Mouse (Mus musculus) frontal cortex, postnatal 10 days (tissue): Measurements from ENCODE around the gene Map1b.

Experiments used
- DNase-seq, 2 experiments: peaks; one replicate each; pipeline ENCODE4 v3.0.0; 2022; ENCODE audit warnings: low spot score in 2 of 2, mixed read lengths in 1 of 2

The Map1b gene

DNA sequence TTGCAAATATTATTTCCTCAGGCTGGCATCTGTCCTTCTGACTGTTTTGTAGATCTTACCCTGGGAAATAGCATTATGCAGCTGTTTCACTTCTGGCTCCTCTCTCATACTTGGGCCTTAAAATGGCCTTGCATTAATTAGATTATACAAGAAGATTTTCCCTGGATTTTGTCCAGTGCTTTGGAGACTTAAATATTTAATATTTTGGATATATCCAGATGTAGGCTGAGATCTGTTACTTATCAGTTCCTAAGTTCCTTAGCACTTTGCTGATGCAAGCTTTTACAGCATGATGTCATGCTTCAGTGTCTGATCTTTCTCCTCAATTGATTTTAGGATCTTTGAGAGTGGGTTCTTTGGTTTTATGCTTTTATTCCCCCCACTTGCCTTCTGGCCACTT, 11.6 kb upstream of the Map1b start:
- no peak for DNase-seq

GRCm38 (mm10) chr13:99525491-99525890, 9.2 kb upstream of the Map1b start:
- no peak for DNase-seq

- no peak for DNase-seq
Measured at GRCm38 (mm10) chr13:99517836-99518235, 1.5 kb upstream of the Map1b start.

GRCm38 (mm10) chr13:99515736-99516447, 448 bp downstream of the Map1b start:
- peak in 1 of 2 experiments; percentile 35 for DNase-seq

- DNase-seq: peak; percentile 64 to 72
Measured at GRCm38 (mm10) chr13:99514917-99515591, 1.3 kb downstream of the Map1b start.

DNA sequence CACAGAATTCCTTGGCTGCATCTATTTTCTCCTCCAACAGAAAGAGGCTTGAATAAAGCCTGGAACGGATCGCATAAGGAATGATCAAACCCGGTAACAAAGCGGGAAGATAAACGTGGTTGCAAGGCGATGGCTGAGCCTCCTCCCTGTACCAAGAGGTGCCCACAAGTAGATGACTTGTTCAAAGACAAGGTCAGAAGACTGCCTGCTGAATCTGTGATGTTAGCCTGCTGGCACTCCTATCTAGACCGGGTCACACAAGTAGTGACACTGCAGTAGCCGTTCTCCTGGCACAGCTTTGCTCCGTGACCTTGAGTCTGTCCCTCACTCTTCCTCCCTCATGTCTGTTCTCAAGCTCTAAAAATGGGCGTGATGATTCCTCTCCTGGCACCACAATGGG, 2.4 kb downstream of the Map1b start:
- no peak for DNase-seq

- peak; percentile 29 to 58 for DNase-seq
Measured at GRCm38 (mm10) chr13:99513138-99513537, 3.2 kb downstream of the Map1b start.

DNA sequence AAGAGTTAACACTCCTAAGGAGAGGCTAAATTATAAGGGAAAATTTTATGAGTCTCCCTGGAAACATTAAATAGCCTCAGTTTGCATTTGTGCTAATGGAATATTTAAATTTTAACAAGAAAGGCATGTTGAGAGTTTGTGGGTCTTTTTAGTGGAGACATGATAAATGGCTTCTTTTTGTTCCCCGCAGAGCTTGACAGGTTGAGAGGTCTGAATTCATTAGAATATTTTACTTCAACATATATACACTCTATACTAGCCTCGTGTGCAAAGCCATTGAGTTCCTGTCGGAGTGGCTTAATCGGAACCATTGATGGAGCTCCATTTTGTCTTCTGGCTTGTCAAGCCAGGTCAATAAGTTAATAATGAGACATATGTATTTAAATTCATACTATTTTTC, 6.4 kb downstream of the Map1b start:
- DNase-seq: no peak

DNA sequence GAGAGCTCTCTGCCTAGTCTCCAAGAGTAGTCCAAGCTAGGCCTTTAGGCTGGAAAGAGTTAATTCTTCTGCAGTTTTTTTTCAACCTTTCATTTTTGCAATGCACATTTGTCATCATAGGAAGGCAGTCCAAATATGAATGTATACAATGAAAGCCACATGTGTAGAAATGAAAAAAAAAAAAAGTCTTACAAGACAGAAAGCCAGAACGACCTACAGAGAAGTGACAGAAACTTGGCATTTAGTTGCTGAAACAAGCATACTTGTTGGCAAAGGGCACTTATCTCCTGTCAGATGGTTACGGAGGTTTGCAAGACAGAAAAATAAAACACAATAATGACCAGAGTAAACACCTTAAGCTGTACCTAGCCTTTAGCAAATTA, 9.8 kb downstream of the Map1b start:
- DNase-seq: no peak

- no peak for DNase-seq
Measured at GRCm38 (mm10) chr13:99505826-99506579, 10.3 kb downstream of the Map1b start.

- DNase-seq: no peak
Measured at GRCm38 (mm10) chr13:99503370-99503979, 12.9 kb downstream of the Map1b start.

- DNase-seq: no peak
Measured at GRCm38 (mm10) chr13:99502911-99503310, 13.4 kb downstream of the Map1b start.

DNA sequence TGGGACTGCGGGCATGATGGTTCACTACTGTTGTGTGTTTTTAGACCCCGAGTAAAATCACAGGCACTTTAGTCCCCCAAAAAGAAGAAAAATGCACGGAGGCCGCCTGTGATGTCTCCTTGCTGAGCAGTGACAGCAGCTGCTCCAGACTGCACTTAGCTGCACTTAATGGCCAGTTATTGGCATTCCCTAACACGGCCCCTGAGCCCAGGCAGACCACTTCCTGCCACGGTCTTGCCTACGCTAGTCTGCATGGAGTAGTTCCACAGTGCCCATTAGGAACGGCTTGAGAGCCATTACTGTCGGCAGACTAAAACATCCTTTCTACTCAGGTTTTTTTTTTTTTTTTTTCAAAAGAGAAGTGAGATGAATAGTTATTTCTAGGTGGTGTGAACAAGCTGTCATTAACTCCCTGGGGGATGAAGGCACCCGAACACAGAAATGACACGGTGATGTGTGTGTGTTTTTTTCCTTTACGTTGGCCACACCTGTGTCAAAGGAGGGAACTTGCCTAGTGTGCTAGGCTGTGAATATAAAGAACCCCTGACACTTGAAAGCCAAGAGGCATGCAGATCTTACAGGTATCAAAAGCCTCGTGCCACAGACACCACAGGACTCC, 14.1 kb downstream of the Map1b start:
- DNase-seq: no peak

DNA sequence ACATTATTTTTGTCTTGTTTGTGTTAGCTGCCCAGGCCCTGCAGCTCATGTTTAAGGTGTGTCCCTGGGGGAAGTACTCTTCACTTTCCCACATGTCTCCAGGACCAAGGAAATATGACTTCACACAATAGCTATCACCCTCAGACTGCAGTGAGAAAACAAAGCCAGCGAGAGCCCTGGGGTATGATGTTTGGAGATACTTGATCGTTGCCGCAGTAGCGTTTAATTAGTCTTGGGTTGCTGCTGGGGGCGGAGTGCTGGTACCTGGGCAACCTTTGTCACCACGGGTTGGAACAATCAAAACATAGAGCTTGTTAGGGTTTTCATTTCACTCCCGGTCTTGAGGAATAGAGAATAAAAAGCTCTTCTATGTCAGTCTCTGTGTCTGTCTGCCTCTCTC, 14.9 kb downstream of the Map1b start:
- no peak for DNase-seq

- no peak for DNase-seq
Measured at GRCm38 (mm10) chr13:99500609-99501008, 15.7 kb downstream of the Map1b start.

DNA sequence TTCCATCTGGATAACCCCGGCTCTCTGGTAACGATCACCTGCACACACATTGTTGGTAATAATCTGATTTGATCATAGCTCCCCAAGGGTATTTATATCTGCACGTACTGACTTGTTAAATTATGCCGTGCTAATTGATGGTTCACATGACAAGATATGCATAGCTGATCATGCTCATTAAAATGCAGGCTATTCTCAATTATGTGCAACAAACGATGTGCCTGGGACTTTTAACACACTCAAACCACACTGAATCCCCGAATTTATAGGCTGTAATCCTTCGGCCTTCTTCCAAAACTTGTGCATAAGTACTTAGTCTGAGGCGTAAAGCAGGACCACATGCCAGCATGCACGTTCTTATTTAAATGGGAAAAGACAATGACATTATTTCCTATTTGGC, 16.6 kb downstream of the Map1b start:
- DNase-seq: no peak

DNA sequence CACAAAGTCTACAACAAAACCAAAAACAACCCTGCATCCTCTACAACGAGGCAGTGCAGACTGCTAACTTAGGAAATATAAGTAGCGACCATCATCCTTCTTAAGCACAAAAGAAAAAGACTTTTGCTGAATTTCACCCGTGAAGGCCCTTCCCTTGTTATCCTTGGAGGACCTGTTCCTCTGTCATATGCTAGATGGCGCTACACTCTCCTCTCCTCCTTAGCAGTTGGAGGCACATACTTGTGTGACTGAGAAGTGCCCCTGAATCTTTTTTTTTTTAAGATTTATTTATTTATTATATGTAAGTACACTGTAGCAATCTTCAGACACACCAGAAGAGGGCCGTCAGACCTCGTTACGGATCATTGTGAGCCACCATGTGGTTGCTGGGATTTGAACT, 20.2 kb downstream of the Map1b start:
- DNase-seq: no peak

DNA sequence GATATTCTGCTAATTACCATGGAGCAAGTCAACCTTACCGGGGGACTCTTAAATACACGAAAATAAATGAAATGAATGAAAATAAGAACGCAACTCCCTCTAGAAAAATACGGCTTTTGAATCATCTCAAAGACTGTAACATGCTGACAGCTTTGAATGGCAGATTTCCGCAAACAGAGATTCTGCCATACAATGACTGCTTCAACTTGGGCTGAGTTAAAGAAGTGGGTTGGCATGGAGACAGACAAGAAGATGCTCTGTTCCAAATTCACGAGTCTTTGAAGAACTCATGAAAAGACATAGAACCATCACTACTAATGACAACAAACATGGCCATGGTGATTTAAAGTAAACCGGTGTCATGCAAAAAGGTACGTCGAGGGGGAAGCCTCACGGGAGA, 21.9 kb downstream of the Map1b start:
- no peak for DNase-seq

DNA sequence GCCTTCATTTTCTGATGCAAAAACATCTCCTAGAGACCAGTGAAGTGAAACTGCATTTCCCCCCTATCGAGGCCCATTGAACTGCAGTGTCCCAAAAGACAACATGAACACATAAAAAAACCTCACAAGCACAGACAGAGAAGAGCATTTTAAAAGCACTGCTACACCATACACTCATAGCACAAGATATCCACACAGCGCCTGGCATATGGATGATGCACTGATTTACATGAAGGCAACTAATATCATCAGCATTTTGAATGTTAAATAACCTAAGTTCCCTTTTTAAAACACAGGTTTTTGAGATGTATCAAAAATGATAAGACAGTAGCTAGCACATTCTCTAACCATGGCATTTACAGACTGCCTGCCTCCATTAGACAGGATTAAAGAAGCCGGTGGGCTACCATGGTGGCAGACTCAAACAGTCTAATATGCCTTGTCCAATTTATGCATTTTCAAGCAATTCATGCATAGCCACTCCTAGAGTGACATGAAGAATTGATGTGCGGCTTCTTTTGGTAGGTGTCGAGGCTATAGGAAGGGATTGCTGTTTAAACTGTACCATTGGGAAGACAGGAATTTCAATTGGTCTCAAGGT, 22.9 kb downstream of the Map1b start:
- DNase-seq: no peak

DNA sequence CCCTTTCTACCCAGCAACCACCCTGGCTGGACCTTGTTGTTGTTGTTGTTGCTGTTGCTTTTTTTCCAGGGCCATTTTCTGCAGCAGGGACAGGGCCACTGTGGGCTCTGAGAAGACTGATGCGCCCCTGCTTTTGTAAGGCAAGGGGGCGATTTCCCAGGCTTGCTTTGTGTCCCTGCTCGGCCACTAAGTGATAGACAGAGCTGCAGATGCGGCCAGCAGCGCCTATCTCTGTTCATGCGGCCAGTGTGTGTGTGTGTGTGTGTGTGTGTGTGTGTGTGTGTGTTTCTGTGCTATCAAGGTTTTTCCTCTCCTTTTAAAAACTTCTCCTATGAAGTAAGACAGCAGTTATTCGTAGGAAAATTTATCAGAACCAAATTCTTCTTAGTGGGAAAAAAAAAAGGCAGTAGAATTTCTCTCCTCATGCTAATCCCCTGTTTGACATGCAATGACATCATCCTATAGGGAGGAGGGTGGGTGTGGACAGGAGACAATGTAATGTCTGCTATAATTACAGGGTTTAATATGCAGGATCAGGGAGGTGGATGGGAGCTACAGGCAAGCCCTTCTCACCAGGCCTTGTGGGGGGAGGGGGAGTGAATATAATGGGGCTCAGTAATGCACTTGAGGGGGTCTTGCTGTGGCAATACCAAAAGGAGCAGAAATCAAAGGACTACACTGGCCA, 23.6 kb downstream of the Map1b start:
- DNase-seq: no peak

DNA sequence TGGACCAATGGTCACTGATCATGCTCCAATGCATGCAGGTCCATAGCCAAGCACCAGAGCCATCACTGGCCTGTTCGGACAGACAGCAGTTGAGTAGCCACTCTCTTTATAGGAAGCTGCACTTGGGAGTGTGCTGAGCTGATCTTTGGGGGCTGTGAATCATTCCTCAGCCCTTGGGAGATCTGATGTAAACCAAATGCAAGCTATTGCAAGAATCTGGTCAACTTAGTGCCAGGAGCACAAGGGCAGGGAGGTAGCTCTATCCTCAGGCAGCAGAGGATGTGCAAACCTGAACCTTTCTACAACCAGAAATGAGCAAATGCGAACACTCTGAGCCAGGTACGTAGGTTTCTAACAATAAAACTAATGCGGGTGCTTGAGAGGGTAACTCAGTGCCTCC, 26.3 kb downstream of the Map1b start:
- no peak for DNase-seq
